Mouse (Mus musculus): ENCODE data around the gene Flot2.

GRCm38 (mm10) chr11:78079961-78080921, 42.5 kb downstream of the Flot2 start, which contains the start of gene Eral1:
- TF ChIP-seq POLR2A (IDR thresholded peaks at IDR 0.05; ENCODE audit: low read depth, low read length) = peak; percentile 84
- TF ChIP-seq CTCF (IDR thresholded peaks at IDR 0.05; ENCODE audit: borderline replicate concordance, insufficient read depth, low read length) = no peak
